Mouse (Mus musculus) bone marrow macrophage, adult 2 months (primary cell): ENCODE measurements at regions not wholly inside any gene's neighbourhood (a gene's known extent, or its start where the extent isn't known, plus 50 kb on each side); places are given as distances from the start of the nearest gene placed in this dataset.

Experiments used
- CTCF ChIP-seq: IDR thresholded peaks from 2 replicates; pipeline ENCODE4 v1.5.1; 2012; ENCODE audit warnings: low read depth, mild to moderate bottlenecking, low read length, moderate library complexity
- POLR2A ChIP-seq: IDR thresholded peaks from 2 replicates; pipeline ENCODE4 v1.6.1; 2012; ENCODE audit warnings: mild to moderate bottlenecking, low read depth, low read length, borderline replicate concordance

GRCm38 (mm10) chr3:70151156-70151555 is 143.7 kb downstream of the Otol1 start:
- TF ChIP-seq CTCF (no peak), POLR2A (no peak)
